Mouse (Mus musculus) hindbrain, embryonic 14.5 days (tissue): ENCODE data around the gene Adgre4. TPM values are rescaled to one million over a fixed set of nuclear protein-coding genes. Genes with fewer than 3 reads are reported as not detected.

Experiments used
- ATAC-seq: fragments of 200-750 bp; cut with Nextera tagmentation; 2 replicates; pipeline ENCODE4 v1.8.0; 2017; ENCODE audit warnings: moderate number of reproducible peaks, mild to moderate bottlenecking, moderate TSS enrichment, moderate library complexity; ENCODE audit not compliant: low FRiP score
- DNase-seq: peaks from one replicate; pipeline ENCODE4 v3.0.0-alpha.2; 2015; ENCODE audit warnings: low spot score
- H3K27ac ChIP-seq: fragments of 300-500 bp; sonication (generic); 2 replicates; pipeline ENCODE4 v1.5.1; 2014; ENCODE audit warnings: mild to moderate bottlenecking, moderate library complexity
- H3K27me3 ChIP-seq: fragments of 300-500 bp; sonication (generic); 2 replicates; pipeline ENCODE4 v1.6.1; 2014; ENCODE audit warnings: mild to moderate bottlenecking, low read length, mixed read lengths; ENCODE audit not compliant: control insufficient read depth, insufficient read depth
- H3K36me3 ChIP-seq: fragments of 300-500 bp; sonication (generic); replicated peaks from 2 replicates; pipeline ENCODE4 v1.6.1; 2014; ENCODE audit not compliant: control insufficient read depth, insufficient read depth
- H3K4me1 ChIP-seq: fragments of 300-500 bp; sonication (generic); replicated peaks from 2 replicates; pipeline ENCODE4 v1.6.1; 2014; ENCODE audit warnings: antibody characterized with exemption, low read length, mixed read lengths; ENCODE audit not compliant: control insufficient read depth, insufficient read depth
- H3K4me2 ChIP-seq: fragments of 300-500 bp; sonication (generic); replicated peaks from 2 replicates; pipeline ENCODE4 v1.6.1; 2014; ENCODE audit warnings: mild to moderate bottlenecking, moderate library complexity
- H3K4me3 ChIP-seq: fragments of 300-500 bp; sonication (generic); replicated peaks from 2 replicates; pipeline ENCODE4 v1.5.1; 2014; ENCODE audit warnings: mild to moderate bottlenecking, low read length
- H3K9ac ChIP-seq: fragments of 300-500 bp; sonication (generic); 2 replicates; pipeline ENCODE4 v1.6.1; 2014
- H3K9me3 ChIP-seq: fragments of 300-500 bp; sonication (generic); 2 replicates; pipeline ENCODE4 v1.6.1; 2016; ENCODE audit warnings: low read length; ENCODE audit not compliant: control insufficient read depth
- WGBS: fragments of 180-500 bp; shearing (Covaris S2); extraction: QIAGEN DNeasy Blood & Tissue Kit; methylation state at CpG from one replicate; pipeline ENCODE4 v1.1.7; 2014; 5-methylcytosine and 5-hydroxymethylcytosine counted together
- polyA plus RNA-seq: library from polyadenylated mRNA; unstranded; fragments of >200 nt; fragmentation: Nextera tagmentation; extraction: Ambion mirVana; gene quantifications from 2 replicates; pipeline ENCODE4 v1.2.1, GENCODE M21; 2014

Adgre4 gene
- 0.12 and 0.16 TPM in 2 replicates for polyA plus RNA-seq

- Histone ChIP-seq H3K4me3 (no peak within 1 kb of the TSS), H3K4me1 (no peaks in the 10 kb centered on the region), H3K27ac (no peak within 1 kb of the TSS), H3K27me3 (no peaks in the 10 kb centered on the region), H3K4me2 (no peak within 1 kb of the TSS), H3K36me3 (no peaks in the 10 kb centered on the region), H3K9ac (no peak within 1 kb of the TSS), H3K9me3 (no peaks in the 10 kb centered on the region)
- no peak for DNase-seq
- ATAC-seq = no peak
- 77% methylated on average over 2 of the region's 2 CpGs for WGBS
Measured at GRCm38 (mm10) chr17:55749786-55750185, at the start of gene Adgre4. Gene Adgre4 (plus strand): TSS chr17:55749984.

GRCm38 (mm10) chr17:55702161-55702820 lies 47.5 kb upstream of the Adgre4 start:
- no peaks in the 10 kb centered on the region for H3K9me3 ChIP-seq
- no peaks in the 10 kb centered on the region for H3K27me3 ChIP-seq
- peaks cover 35% of the 10 kb centered on the region for H3K36me3 ChIP-seq
- no peak overlapping the region for H3K4me2 ChIP-seq
- 57% methylated on average over 3 of the region's 3 CpGs for WGBS
- no peak overlapping the region for H3K27ac ChIP-seq
- H3K9ac ChIP-seq = no peak overlapping the region
- DNase-seq = peak; percentile 87
- ATAC-seq = peak; percentile 64; the same call in 1 of the 2 replicates
- H3K4me1 ChIP-seq = no peaks in the 10 kb centered on the region
- H3K4me3 ChIP-seq = no peak overlapping the region

GRCm38 (mm10) chr17:55702865-55703264 lies 46.9 kb upstream of the Adgre4 start:
- Histone ChIP-seq H3K9me3 (no peaks in the 10 kb centered on the region), H3K36me3 (peaks cover 30% of the 10 kb centered on the region; the same call in 1 of the 2 replicates), H3K27ac (no peak overlapping the region), H3K4me3 (no peak overlapping the region), H3K27me3 (no peaks in the 10 kb centered on the region), H3K4me1 (no peaks in the 10 kb centered on the region), H3K4me2 (no peak overlapping the region), H3K9ac (no peak overlapping the region)
- DNase-seq = no peak
- WGBS = 58% methylated on average over 5 of the region's 5 CpGs
- ATAC-seq = no peak

- Histone ChIP-seq H3K27ac (peak within 1 kb of the TSS; percentile 57; the same call in 1 of the 2 replicates), H3K27me3 (no peaks in the 10 kb centered on the region), H3K36me3 (peaks cover 22% of the 10 kb centered on the region), H3K4me3 (peak within 1 kb of the TSS; percentile 61), H3K9ac (peak within 1 kb of the TSS; percentile 64), H3K9me3 (no peaks in the 10 kb centered on the region), H3K4me1 (no peaks in the 10 kb centered on the region), H3K4me2 (peak within 1 kb of the TSS; percentile 91)
- ATAC-seq (peak; percentile 99), DNase-seq (peak; percentile 99)
- under 1% methylated on average over 36 of the region's 37 CpGs for WGBS
Measured at GRCm38 (mm10) chr17:55711984-55712811, 37.6 kb upstream of the Adgre4 start, which contains the start of gene Pot1b. Gene Pot1b (minus strand): TSS chr17:55712628.

- no peak overlapping the region for H3K27ac ChIP-seq
- no peak overlapping the region for H3K4me3 ChIP-seq
- no peaks in the 10 kb centered on the region for H3K36me3 ChIP-seq
- H3K9ac ChIP-seq = no peak overlapping the region
- 84% methylated on average over 1 of the region's 1 CpGs for WGBS
- no peaks in the 10 kb centered on the region for H3K9me3 ChIP-seq
- no peak overlapping the region for H3K4me2 ChIP-seq
- no peak for ATAC-seq
- no peaks in the 10 kb centered on the region for H3K27me3 ChIP-seq
- no peak for DNase-seq
- H3K4me1 ChIP-seq = no peaks in the 10 kb centered on the region
Measured at GRCm38 (mm10) chr17:55721270-55721669, 28.5 kb upstream of the Adgre4 start.

GRCm38 (mm10) chr17:55722250-55722649 lies 27.5 kb upstream of the Adgre4 start:
- Histone ChIP-seq H3K4me1 (no peaks in the 10 kb centered on the region), H3K4me3 (no peak overlapping the region), H3K9ac (no peak overlapping the region), H3K4me2 (no peak overlapping the region), H3K27ac (no peak overlapping the region), H3K27me3 (no peaks in the 10 kb centered on the region), H3K9me3 (no peaks in the 10 kb centered on the region), H3K36me3 (no peaks in the 10 kb centered on the region)
- DNase-seq (no peak), ATAC-seq (no peak)
- 80% methylated on average over 2 of the region's 2 CpGs for WGBS

- Histone ChIP-seq H3K9me3 (no peaks in the 10 kb centered on the region), H3K27ac (no peak overlapping the region), H3K4me1 (no peaks in the 10 kb centered on the region), H3K4me3 (no peak overlapping the region), H3K9ac (no peak overlapping the region), H3K27me3 (no peaks in the 10 kb centered on the region), H3K4me2 (no peak overlapping the region), H3K36me3 (no peaks in the 10 kb centered on the region)
- ATAC-seq (no peak), DNase-seq (no peak)
- 82% methylated on average over 2 of the region's 2 CpGs for WGBS
Measured at GRCm38 (mm10) chr17:55726193-55726592, 23.6 kb upstream of the Adgre4 start.

GRCm38 (mm10) chr17:55736675-55737074 lies 13.1 kb upstream of the Adgre4 start:
- WGBS = 88% methylated on average over 1 of the region's 1 CpGs
- H3K9ac ChIP-seq = no peak overlapping the region
- no peak overlapping the region for H3K4me3 ChIP-seq
- H3K27ac ChIP-seq = no peak overlapping the region
- ATAC-seq = no peak
- no peaks in the 10 kb centered on the region for H3K36me3 ChIP-seq
- no peaks in the 10 kb centered on the region for H3K27me3 ChIP-seq
- no peaks in the 10 kb centered on the region for H3K4me1 ChIP-seq
- H3K4me2 ChIP-seq = no peak overlapping the region
- no peaks in the 10 kb centered on the region for H3K9me3 ChIP-seq
- DNase-seq = no peak

- no peaks in the 10 kb centered on the region for H3K36me3 ChIP-seq
- H3K9ac ChIP-seq = no peak overlapping the region
- H3K27me3 ChIP-seq = no peaks in the 10 kb centered on the region
- no peaks in the 10 kb centered on the region for H3K4me1 ChIP-seq
- H3K4me3 ChIP-seq = no peak overlapping the region
- DNase-seq = no peak
- no peaks in the 10 kb centered on the region for H3K9me3 ChIP-seq
- no peak for ATAC-seq
- H3K4me2 ChIP-seq = no peak overlapping the region
- no peak overlapping the region for H3K27ac ChIP-seq
- 88% methylated on average over 2 of the region's 2 CpGs for WGBS
Measured at GRCm38 (mm10) chr17:55751170-55751569, 1.4 kb downstream of the Adgre4 start.
